Mouse (Mus musculus) lung, embryonic 15.5 days (tissue): Measurements from ENCODE around the gene Hist1h2ae. TPM values are rescaled to one million over a fixed set of nuclear protein-coding genes. Genes with fewer than 3 reads are reported as not detected.
"Not testable (repeated sequence)": the region's sequence is repeated elsewhere in the genome, so short reads cannot be mapped to it uniquely, and the experiment has no call there.

ENCODE experiments used
- ATAC-seq: fragments of 200-750 bp; cut with Nextera tagmentation; 2 replicates; pipeline ENCODE4 v1.8.0; 2017; ENCODE audit warnings: moderate number of reproducible peaks, borderline replicate concordance; ENCODE audit not compliant: low FRiP score, low TSS enrichment; ENCODE audit errors: extremely low read depth
- H3K27ac ChIP-seq: fragments of 300-500 bp; sonication (generic); 2 replicates; pipeline ENCODE4 v1.5.1; 2015; ENCODE audit warnings: moderate library complexity, mild to moderate bottlenecking, inconsistent platforms
- H3K27me3 ChIP-seq: fragments of 300-500 bp; sonication (generic); 2 replicates; pipeline ENCODE4 v1.6.1; 2015; ENCODE audit warnings: inconsistent platforms
- H3K36me3 ChIP-seq: fragments of 300-500 bp; sonication (generic); 2 replicates; pipeline ENCODE4 v1.6.1; 2015; ENCODE audit warnings: inconsistent platforms
- H3K4me1 ChIP-seq: fragments of 300-500 bp; sonication (generic); 2 replicates; pipeline ENCODE4 v1.6.1; 2015; ENCODE audit warnings: inconsistent platforms
- H3K4me2 ChIP-seq: fragments of 300-500 bp; sonication (generic); 2 replicates; pipeline ENCODE4 v1.6.1; 2015; ENCODE audit warnings: inconsistent platforms, mild to moderate bottlenecking, moderate library complexity
- H3K4me3 ChIP-seq: fragments of 300-500 bp; sonication (generic); 2 replicates; pipeline ENCODE4 v1.5.1; 2015; ENCODE audit warnings: mild to moderate bottlenecking, inconsistent platforms
- H3K9ac ChIP-seq: fragments of 300-500 bp; sonication (generic); 2 replicates; pipeline ENCODE4 v1.6.1; 2015; ENCODE audit warnings: inconsistent platforms
- H3K9me3 ChIP-seq: fragments of 300-500 bp; sonication (generic); 2 replicates; pipeline ENCODE4 v1.6.1; 2016; ENCODE audit warnings: inconsistent platforms
- WGBS: fragments of 180-500 bp; shearing (Covaris S2); methylation state at CpG from one replicate; pipeline ENCODE4 v1.1.7; 2015; 5-methylcytosine and 5-hydroxymethylcytosine counted together
- polyA plus RNA-seq: library from polyadenylated mRNA; unstranded; fragments of >200 nt; fragmentation: Nextera tagmentation; extraction: Ambion mirVana; gene quantifications from 2 replicates; pipeline ENCODE4 v1.2.1, GENCODE M21; 2015

The Hist1h2ae gene
- polyA plus RNA-seq, 1 experiment from 2014 or later: 143 TPM

DNA sequence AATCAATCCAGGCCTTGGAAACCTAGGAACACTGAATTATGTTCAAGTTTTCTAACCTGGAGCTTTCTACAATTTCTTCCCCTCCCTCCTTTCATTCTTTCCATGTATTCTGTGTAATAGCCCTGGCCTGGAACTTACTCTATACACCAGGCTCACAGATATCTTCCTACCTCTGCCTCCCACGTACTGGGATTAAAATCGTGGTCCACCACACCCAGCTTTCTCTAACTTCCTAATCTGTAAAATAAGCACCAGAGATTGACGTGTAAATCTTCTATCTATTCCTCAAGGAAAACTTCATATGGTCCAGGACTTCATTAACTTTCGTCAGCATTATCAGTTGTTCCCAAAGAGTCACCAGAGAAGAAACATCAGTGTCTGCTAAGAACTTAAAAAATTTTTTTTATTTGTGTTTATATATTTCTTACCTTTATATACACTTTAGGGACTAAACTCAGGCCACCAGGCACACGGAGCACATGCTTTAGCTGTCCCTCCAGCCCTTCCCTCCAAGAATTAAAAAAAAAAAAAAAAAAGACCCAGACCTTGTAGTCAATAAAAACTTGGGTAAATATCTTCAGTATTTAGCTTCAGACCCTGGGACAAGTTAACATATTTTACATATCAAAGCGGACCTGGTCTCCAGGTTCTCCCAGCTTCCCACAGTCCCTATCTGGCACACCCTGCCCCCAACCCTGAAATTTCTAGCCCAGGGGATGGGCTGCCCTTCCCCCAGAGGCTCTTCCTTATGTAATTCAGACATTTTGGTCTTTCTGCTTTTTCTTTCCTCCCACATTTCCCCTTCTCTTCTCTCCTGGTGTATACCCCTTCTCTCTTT, 11.4 kb upstream of the Hist1h2ae start:
- ATAC-seq: no peak
- no peaks in the 10 kb centered on the region for H3K36me3 ChIP-seq
- 7% methylated on average over 6 of the region's 6 CpGs for WGBS
- peak overlapping the region; percentile 67 for H3K9ac ChIP-seq
- peak overlapping the region; percentile 53 for H3K4me3 ChIP-seq
- H3K9me3 ChIP-seq: no peaks in the 10 kb centered on the region
- H3K4me2 ChIP-seq: peak overlapping the region; percentile 77
- H3K4me1 ChIP-seq: peaks cover 40% of the 10 kb centered on the region
- peak overlapping the region; percentile 98 for H3K27ac ChIP-seq
- no peaks in the 10 kb centered on the region for H3K27me3 ChIP-seq

DNA sequence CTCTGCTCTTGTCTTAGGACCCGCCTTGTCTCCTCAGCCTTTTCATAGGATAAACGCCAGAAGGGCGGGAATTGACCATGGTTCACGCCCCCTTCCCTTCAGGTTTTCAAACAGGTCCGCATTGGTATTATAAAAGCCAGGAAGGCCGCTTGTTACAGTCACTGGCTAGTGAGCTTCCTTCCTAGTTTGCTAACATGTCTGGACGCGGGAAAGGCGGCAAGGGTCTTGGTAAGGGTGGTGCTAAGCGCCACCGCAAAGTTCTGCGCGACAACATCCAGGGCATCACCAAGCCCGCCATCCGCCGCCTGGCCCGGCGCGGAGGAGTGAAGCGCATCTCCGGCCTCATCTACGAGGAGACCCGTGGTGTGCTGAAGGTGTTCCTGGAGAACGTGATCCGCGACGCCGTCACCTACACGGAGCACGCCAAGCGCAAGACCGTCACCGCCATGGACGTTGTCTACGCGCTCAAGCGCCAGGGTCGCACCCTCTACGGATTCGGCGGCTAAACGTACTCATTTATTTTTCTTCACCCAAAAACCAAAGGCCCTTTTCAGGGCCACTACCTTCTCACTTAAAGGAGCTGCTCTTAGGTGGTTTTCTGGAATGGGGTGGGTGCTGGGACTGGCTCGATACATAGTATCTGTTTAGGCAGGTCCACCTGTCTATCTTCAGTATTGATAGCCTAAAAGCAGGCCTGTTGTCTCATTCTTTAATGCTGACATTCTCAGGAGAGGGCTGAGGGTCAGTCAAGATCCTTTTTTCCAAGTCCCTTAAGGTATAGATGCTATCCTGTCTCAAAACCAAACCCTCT, 10.6 kb upstream of the Hist1h2ae start, which contains the start of gene Hist1h4d:
Hist1h4d (plus strand) TSS at position 191 of the 811 bp plus-strand sequence.
- no peaks in the 10 kb centered on the region for H3K9me3 ChIP-seq
- H3K27me3 ChIP-seq: no peaks in the 10 kb centered on the region
- H3K36me3 ChIP-seq: no peaks in the 10 kb centered on the region
- peak within 1 kb of the TSS; percentile 67 for H3K9ac ChIP-seq
- H3K4me1 ChIP-seq: peaks cover 41% of the 10 kb centered on the region
- peak within 1 kb of the TSS; percentile 53 for H3K4me3 ChIP-seq
- peak; percentile 90 for ATAC-seq
- peak within 1 kb of the TSS; percentile 77 for H3K4me2 ChIP-seq
- under 1% methylated on average over 43 of the region's 43 CpGs for WGBS
- H3K27ac ChIP-seq: peak within 1 kb of the TSS; percentile 98

GRCm38 (mm10) chr13:23577835-23578234, 6.8 kb upstream of the Hist1h2ae start:
- Histone ChIP-seq H3K9ac (no peak overlapping the region), H3K4me1 (peaks cover 27% of the 10 kb centered on the region; the same call in 1 of the 2 replicates), H3K27ac (no peak overlapping the region), H3K27me3 (no peaks in the 10 kb centered on the region), H3K9me3 (no peaks in the 10 kb centered on the region), H3K36me3 (no peaks in the 10 kb centered on the region), H3K4me3 (no peak overlapping the region), H3K4me2 (no peak overlapping the region)
- no peak for ATAC-seq
- 79% methylated on average over 1 of the region's 1 CpGs for WGBS

GRCm38 (mm10) chr13:23576906-23577639, 6.1 kb upstream of the Hist1h2ae start:
- Histone ChIP-seq H3K27me3 (no peaks in the 10 kb centered on the region), H3K9me3 (no peaks in the 10 kb centered on the region), H3K4me1 (peaks cover 24% of the 10 kb centered on the region; the same call in 1 of the 2 replicates), H3K4me3 (peak overlapping the region; percentile 47), H3K27ac (peak overlapping the region; percentile 92), H3K4me2 (peak overlapping the region; percentile 54), H3K36me3 (no peaks in the 10 kb centered on the region), H3K9ac (peak overlapping the region; percentile 68)
- WGBS: 23% methylated on average over 6 of the region's 6 CpGs
- ATAC-seq: no peak

DNA sequence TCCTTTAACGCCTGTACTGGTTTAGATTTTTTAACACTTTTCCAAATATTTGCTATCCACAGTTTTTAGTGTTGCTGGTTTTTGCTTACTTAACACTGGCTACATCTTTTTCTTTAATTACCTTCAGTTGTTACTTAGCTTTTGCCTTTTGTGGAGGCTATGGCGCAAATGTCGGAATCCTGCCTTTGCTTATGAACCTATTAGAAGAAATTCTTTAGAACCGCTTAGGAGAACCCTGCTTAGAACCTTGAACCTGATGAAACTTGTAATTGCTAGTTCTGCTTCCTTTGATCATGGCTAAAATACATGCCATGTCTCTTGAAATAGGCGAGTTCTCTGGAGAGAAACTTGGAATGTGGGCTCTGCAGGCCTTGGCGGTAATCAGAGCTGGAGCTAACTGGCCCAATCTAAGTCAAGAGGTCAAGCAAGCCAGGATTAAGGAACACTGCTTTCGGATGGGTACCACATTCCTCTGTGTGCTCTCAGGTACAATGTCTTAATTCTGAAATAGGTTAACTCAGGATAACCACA, 5.4 kb upstream of the Hist1h2ae start:
- Histone ChIP-seq H3K9me3 (no peaks in the 10 kb centered on the region), H3K27ac (peak overlapping the region; percentile 92), H3K4me3 (peak overlapping the region; percentile 47), H3K4me1 (peaks cover 21% of the 10 kb centered on the region; the same call in 1 of the 2 replicates), H3K4me2 (peak overlapping the region; percentile 54), H3K9ac (peak overlapping the region; percentile 68), H3K36me3 (no peaks in the 10 kb centered on the region), H3K27me3 (no peaks in the 10 kb centered on the region)
- ATAC-seq: no peak
- 3% methylated on average over 7 of the region's 7 CpGs for WGBS

DNA sequence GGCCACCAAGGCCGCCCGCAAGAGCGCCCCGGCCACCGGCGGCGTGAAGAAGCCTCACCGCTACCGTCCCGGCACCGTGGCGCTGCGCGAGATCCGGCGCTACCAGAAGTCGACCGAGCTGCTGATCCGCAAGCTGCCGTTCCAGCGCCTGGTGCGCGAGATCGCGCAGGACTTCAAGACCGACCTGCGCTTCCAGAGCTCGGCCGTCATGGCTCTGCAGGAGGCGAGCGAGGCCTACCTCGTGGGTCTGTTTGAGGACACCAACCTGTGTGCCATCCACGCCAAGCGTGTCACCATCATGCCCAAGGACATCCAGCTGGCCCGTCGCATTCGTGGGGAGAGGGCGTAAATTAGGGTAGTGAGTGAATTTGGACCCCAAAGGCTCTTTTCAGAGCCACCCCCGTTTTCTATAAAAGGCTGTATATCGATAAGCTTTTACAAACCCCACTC, 4.9 kb upstream of the Hist1h2ae start:
- peak overlapping the region; percentile 68 for H3K9ac ChIP-seq
- ATAC-seq, H3K9me3 ChIP-seq, H3K36me3 ChIP-seq, H3K27me3 ChIP-seq: not testable (repeated sequence)
- H3K4me1 ChIP-seq: peaks cover 19% of the 10 kb centered on the region; the same call in 1 of the 2 replicates
- H3K4me2 ChIP-seq: peak overlapping the region; percentile 54
- 3% methylated on average over 8 of the region's 40 CpGs for WGBS
- peak overlapping the region; percentile 92 for H3K27ac ChIP-seq
- peak overlapping the region; percentile 47 for H3K4me3 ChIP-seq

GRCm38 (mm10) chr13:23575271-23575851, 4.3 kb upstream of the Hist1h2ae start, which contains the start of gene Hist1h3d:
Gene Hist1h3d, plus strand, starts transcription at chr13:23575763.
- no peaks in the 10 kb centered on the region for H3K27me3 ChIP-seq
- peak within 1 kb of the TSS; percentile 68 for H3K9ac ChIP-seq
- no peaks in the 10 kb centered on the region for H3K36me3 ChIP-seq
- peak within 1 kb of the TSS; percentile 47 for H3K4me3 ChIP-seq
- peak; percentile 67; the same call in 1 of the 2 replicates for ATAC-seq
- peaks cover 14% of the 10 kb centered on the region; the same call in 1 of the 2 replicates for H3K4me1 ChIP-seq
- H3K9me3 ChIP-seq: no peaks in the 10 kb centered on the region
- H3K4me2 ChIP-seq: peak within 1 kb of the TSS; percentile 54
- H3K27ac ChIP-seq: peak within 1 kb of the TSS; percentile 92
- under 1% methylated on average over 18 of the region's 18 CpGs for WGBS

- H3K27me3 ChIP-seq, H3K36me3 ChIP-seq, ATAC-seq, H3K9me3 ChIP-seq, H3K9ac ChIP-seq: not testable (repeated sequence)
- Histone ChIP-seq H3K27ac (peak overlapping the region; percentile 98), H3K4me3 (peak overlapping the region; percentile 47), H3K4me2 (peak overlapping the region; percentile 67), H3K4me1 (peaks cover 14% of the 10 kb centered on the region)
- WGBS: under 1% methylated on average over 11 of the region's 39 CpGs
Observed at GRCm38 (mm10) chr13:23574546-23575170, 3.6 kb upstream of the Hist1h2ae start.

DNA sequence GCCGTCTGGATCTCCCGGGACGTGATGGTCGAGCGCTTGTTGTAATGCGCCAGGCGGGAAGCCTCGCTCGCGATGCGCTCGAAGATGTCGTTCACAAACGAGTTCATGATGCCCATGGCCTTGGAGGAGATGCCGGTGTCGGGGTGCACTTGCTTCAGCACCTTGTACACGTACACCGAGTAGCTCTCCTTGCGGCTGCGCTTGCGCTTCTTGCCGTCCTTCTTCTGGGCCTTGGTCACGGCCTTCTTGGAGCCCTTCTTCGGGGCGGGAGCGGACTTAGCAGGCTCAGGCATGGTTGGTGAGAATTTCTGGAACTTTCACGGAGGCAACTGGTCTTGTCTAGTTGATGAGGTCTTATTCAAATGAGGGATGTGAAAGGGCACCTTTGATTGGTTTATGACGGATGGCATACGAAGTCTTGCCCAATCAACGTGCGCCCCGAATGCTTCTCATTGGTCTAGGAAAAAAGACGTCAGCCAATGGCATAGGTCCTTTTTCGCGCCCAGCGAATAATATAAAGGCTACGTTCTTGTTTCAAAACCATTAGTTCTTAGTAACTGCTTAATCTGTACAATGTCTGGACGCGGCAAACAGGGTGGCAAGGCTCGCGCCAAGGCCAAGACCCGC, 3.0 kb upstream of the Hist1h2ae start, which contains the start of the genes Hist1h2bf and Hist1h2ad:
Hist1h2bf (minus strand) TSS at position 299 of the 627 bp plus-strand sequence.
Hist1h2ad (plus strand) TSS at position 484 of the 627 bp plus-strand sequence.
- not testable (repeated sequence) for H3K36me3 ChIP-seq, H3K9me3 ChIP-seq, H3K27me3 ChIP-seq
- Histone ChIP-seq H3K9ac (peak within 1 kb of the TSS; percentile 63), H3K4me3 (peak within 1 kb of the TSS; percentile 47), H3K4me2 (peak within 1 kb of the TSS; percentile 67), H3K4me1 (peaks cover 14% of the 10 kb centered on the region), H3K27ac (peak within 1 kb of the TSS; percentile 98)
- peak; percentile 90 for ATAC-seq
- under 1% methylated on average over 42 of the region's 42 CpGs for WGBS
